Mouse (Mus musculus): ENCODE results near the gene Lrp2. TPM values are rescaled to one million over a fixed set of nuclear protein-coding genes. Genes with fewer than 3 reads are reported as not detected.

Lrp2 gene
- polyA plus RNA-seq, 1 experiment from 2014 or later, result 0.74 TPM

- H3K27me3 ChIP-seq (replicated peaks), result no peaks in the 10 kb centered on the region
Measured at GRCm38 (mm10) chr2:69376780-69377179, 209.1 kb downstream of the Lrp2 start.

More at GRCm38 (mm10) chr2:69376780-69377179, 209.1 kb downstream of the Lrp2 start:
- 51% methylated on average over 2 of the region's 2 CpGs for WGBS
- no peaks in the 10 kb centered on the region for H3K36me3 ChIP-seq
- H3K4me3 ChIP-seq, result no peak overlapping the region
- no peak for ATAC-seq (ENCODE audit: insufficient number of reproducible peaks, low FRiP score)
- no peak overlapping the region for H3K4me2 ChIP-seq
- H3K4me1 ChIP-seq (replicated peaks), result peaks cover 10% of the 10 kb centered on the region; the same call in 1 of the 2 replicates
- H3K9ac ChIP-seq, result no peak overlapping the region
- H3K9me3 ChIP-seq (replicated peaks), result no peaks in the 10 kb centered on the region
- H3K27ac ChIP-seq (ENCODE audit: poor library complexity, severe bottlenecking), result no peak overlapping the region

Other genes starting within 250 kb of the Lrp2 start
- gene Abcb11, start 243.4 kb downstream of the Lrp2 start, polyA plus RNA-seq (2016; fragmentation: Nextera tagmentation; extraction: Ambion mirVana), result 0.14 TPM in 1 of 2 replicates, not detected in the other
- 0.05 TPM in 1 of 2 replicates, not detected in the other for gene Dhrs9, start 205.6 kb downstream of the Lrp2 start, polyA plus RNA-seq (2016; fragmentation: Nextera tagmentation; extraction: Ambion mirVana)
- gene Bbs5, start 61.1 kb upstream of the Lrp2 start, polyA plus RNA-seq (2016; fragmentation: Nextera tagmentation; extraction: Ambion mirVana), result 13.1 and 16.8 TPM in 2 replicates
- 16.6 and 17.3 TPM in 2 replicates for gene Klhl41, start 84.1 kb upstream of the Lrp2 start, polyA plus RNA-seq (2016; fragmentation: Nextera tagmentation; extraction: Ambion mirVana)
- 22.4 and 22.8 TPM in 2 replicates for gene Fastkd1, start 127.5 kb upstream of the Lrp2 start, polyA plus RNA-seq (2016; fragmentation: Nextera tagmentation; extraction: Ambion mirVana)
- 115 and 120 TPM in 2 replicates for gene Ppig, start 136.5 kb upstream of the Lrp2 start, polyA plus RNA-seq (2016; fragmentation: Nextera tagmentation; extraction: Ambion mirVana)
- 1.3 TPM in 2 replicates for gene Ccdc173, start 203.5 kb upstream of the Lrp2 start, polyA plus RNA-seq (2016; fragmentation: Nextera tagmentation; extraction: Ambion mirVana)
- gene Phospho2, start 203.6 kb upstream of the Lrp2 start, polyA plus RNA-seq (2016; fragmentation: Nextera tagmentation; extraction: Ambion mirVana), result 17.6 and 18.3 TPM in 2 replicates
- gene Klhl23, start 235.9 kb upstream of the Lrp2 start, polyA plus RNA-seq (2016; fragmentation: Nextera tagmentation; extraction: Ambion mirVana), result 58.9 and 64.1 TPM in 2 replicates